In the genomic region with DNA sequence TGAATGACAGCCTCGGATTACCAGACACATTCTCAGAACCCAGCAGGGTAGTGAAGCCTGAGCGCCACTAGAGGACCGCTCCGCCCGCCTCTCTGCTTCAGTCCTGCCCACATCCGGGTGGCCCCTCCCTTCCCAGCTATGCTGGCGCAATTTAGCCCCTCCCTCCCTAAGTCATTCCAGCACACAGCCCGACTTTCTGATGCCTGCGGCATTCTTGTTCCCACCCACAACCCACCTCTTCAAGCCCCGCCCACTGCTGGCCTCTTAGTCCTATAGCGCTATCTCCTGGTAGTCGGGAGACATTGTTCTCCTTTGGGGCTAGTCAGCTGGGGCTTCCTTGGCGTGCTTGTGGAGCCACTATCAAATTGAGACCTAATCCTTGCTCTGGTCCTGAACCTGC, we compare ENCODE assay signal across 8 mouse cellular contexts. TPM values are rescaled to one million over a fixed set of nuclear protein-coding genes. Genes with fewer than 3 reads are reported as not detected.
DNase-seq lines count a peak whose midpoint lies in the region; ATAC-seq and TF ChIP-seq lines count a peak whose summit lies in the region.

No protein-coding gene starts in this region.

- H3K27me3 ChIP-seq in embryonic facial prominence, embryonic 15.5 days, result no peaks in the 10 kb centered on the region
- H3K27me3 ChIP-seq in limb, embryonic 14.5 days (ENCODE audit: control insufficient read depth, insufficient read depth, low read length), result no peaks in the 10 kb centered on the region

- H3K9ac ChIP-seq in embryonic facial prominence, embryonic 15.5 days, result no peak overlapping the region
- no peak overlapping the region for H3K9ac ChIP-seq in limb, embryonic 14.5 days (ENCODE audit: low read depth, low read length, severe bottlenecking)

- H3K36me3 ChIP-seq in embryonic facial prominence, embryonic 15.5 days, result peaks cover 1% of the 10 kb centered on the region; the same call in 1 of the 2 replicates
- H3K36me3 ChIP-seq in limb, embryonic 14.5 days (ENCODE audit: control insufficient read depth, insufficient read depth, low read length), result peaks cover 7% of the 10 kb centered on the region; the same call in 1 of the 2 replicates

- peak; percentile 64 for TF ChIP-seq CTCF in bone marrow, adult 2 months (IDR thresholded peaks at IDR 0.05; ENCODE audit: control insufficient read depth, insufficient read depth, low read length)

- WGBS in bone marrow, adult 2 months, result 1% methylated on average over 13 of the region's 13 CpGs
- under 1% methylated on average over 13 of the region's 13 CpGs for WGBS in embryonic facial prominence, embryonic 15.5 days
- under 1% methylated on average over 13 of the region's 13 CpGs for WGBS in limb, embryonic 14.5 days

- no peaks in the 10 kb centered on the region for H3K4me1 ChIP-seq in bone marrow, adult 2 months (ENCODE audit: control insufficient read depth, insufficient read depth, low read length)
- H3K4me1 ChIP-seq in embryonic facial prominence, embryonic 15.5 days, result peaks cover 26% of the 10 kb centered on the region
- H3K4me1 ChIP-seq in limb, embryonic 14.5 days (ENCODE audit: control insufficient read depth, insufficient read depth, low read length), result peaks cover 8% of the 10 kb centered on the region; the same call in 1 of the 2 replicates

- no peak overlapping the region for H3K27ac ChIP-seq in bone marrow, adult 2 months (ENCODE audit: control insufficient read depth, insufficient read depth, low read depth, low read length, poor library complexity)
- peak overlapping the region; percentile 39; the same call in 1 of the 2 replicates for H3K27ac ChIP-seq in embryonic facial prominence, embryonic 15.5 days (replicated peaks)
- H3K27ac ChIP-seq in limb, embryonic 14.5 days (replicated peaks; ENCODE audit: low read depth, low read length), result no peak overlapping the region

- peak; percentile 99 for DNase-seq in 416B (ENCODE audit: low read depth)
- DNase-seq in heart, adult 8-10 months (ENCODE audit: low spot score), result peak; percentile 93
- DNase-seq in kidney, adult 9 months, result peak; percentile 98
- DNase-seq in limb, embryonic 14.5 days (ENCODE audit: low spot score), result peak; percentile 96
- peak; percentile 84 to 87 for DNase-seq in monocyte, adult 2 months (ENCODE audit: low read depth in 1 of 2, low spot score in 2 of 2)
- DNase-seq in spleen, postnatal 36 days (ENCODE audit: low spot score in 2 of 2), result peak; percentile 92 to 93

- TF ChIP-seq POLR2A in bone marrow, adult 2 months (IDR thresholded peaks at IDR 0.05; ENCODE audit: borderline replicate concordance, control insufficient read depth, low read depth, low read length), result no peak
- TF ChIP-seq POLR2A in limb, embryonic 14.5 days (IDR thresholded peaks at IDR 0.05; ENCODE audit: borderline replicate concordance, extremely low read depth, insufficient read depth, insufficient read length), result no peak

- H3K4me3 ChIP-seq in bone marrow, adult 2 months (replicated peaks; ENCODE audit: control insufficient read depth, low read depth, low read length), result no peak overlapping the region
- peak overlapping the region; percentile 24 for H3K4me3 ChIP-seq in embryonic facial prominence, embryonic 15.5 days (replicated peaks)
- peak overlapping the region; percentile 2 for H3K4me3 ChIP-seq in limb, embryonic 14.5 days (replicated peaks; ENCODE audit: low read length)

- H3K9me3 ChIP-seq in embryonic facial prominence, embryonic 15.5 days (replicated peaks), result no peaks in the 10 kb centered on the region
- no peaks in the 10 kb centered on the region for H3K9me3 ChIP-seq in limb, embryonic 14.5 days (ENCODE audit: control insufficient read depth, low read length)

- peak overlapping the region; percentile 51 for H3K4me2 ChIP-seq in embryonic facial prominence, embryonic 15.5 days (replicated peaks)
- H3K4me2 ChIP-seq in limb, embryonic 14.5 days (replicated peaks; ENCODE audit: low read depth, low read length, severe bottlenecking), result peak overlapping the region; percentile 32

- peak; percentile 91 for ATAC-seq in embryonic facial prominence, embryonic 15.5 days (ENCODE audit: insufficient number of reproducible peaks, low FRiP score, low TSS enrichment, low read depth)
- ATAC-seq in limb, embryonic 14.5 days (ENCODE audit: low FRiP score, low read depth), result peak; percentile 94

RNA-seq across cellular contexts. Expression of a gene that starts 11.0 kb away (rescaled TPM):
- 1.1 and 1.9 TPM in 2 replicates for polyA plus RNA-seq in bone marrow, adult 2 months (2011; ENCODE audit: insufficient read depth, insufficient read length, low replicate concordance, missing spikeins)
- 1.0 and 1.3 TPM in 2 replicates for polyA plus RNA-seq in embryonic facial prominence, embryonic 15.5 days (2015; fragmentation: Nextera tagmentation; extraction: Ambion mirVana)
- under 1 TPM; 0.05 to 0.06 (median 0.06) TPM for total RNA-seq in heart, adult 8-10 months (2022)
- 1.1 and 1.3 TPM in 2 replicates for polyA plus RNA-seq in limb, embryonic 14.5 days (2012; rRNA removed)
- polyA plus RNA-seq in limb, embryonic 14.5 days (2014; fragmentation: Nextera tagmentation; extraction: Ambion mirVana), result 0.68 and 0.73 TPM in 2 replicates
